Mouse (Mus musculus) forebrain, embryonic 12.5 days (tissue): ENCODE measurements around the gene Gxylt1. TPM values are rescaled to one million over a fixed set of nuclear protein-coding genes. Genes with fewer than 3 reads are reported as not detected.

ENCODE experiments used
- ATAC-seq: fragments of 200-750 bp; cut with Nextera tagmentation; 2 replicates; pipeline ENCODE4 v1.8.0; 2017; ENCODE audit warnings: moderate TSS enrichment; ENCODE audit not compliant: low FRiP score
- H3K27ac ChIP-seq: fragments of 300-500 bp; sonication (generic); 2 replicates; pipeline ENCODE4 v1.5.1; 2016; ENCODE audit warnings: mild to moderate bottlenecking
- H3K27me3 ChIP-seq: fragments of 300-500 bp; sonication (generic); 2 replicates; pipeline ENCODE4 v1.6.1; 2016; ENCODE audit warnings: mild to moderate bottlenecking
- H3K36me3 ChIP-seq: fragments of 300-500 bp; sonication (generic); replicated peaks from 2 replicates; pipeline ENCODE4 v1.6.1; 2016; ENCODE audit warnings: mild to moderate bottlenecking
- H3K4me1 ChIP-seq: fragments of 300-500 bp; sonication (generic); 2 replicates; pipeline ENCODE4 v1.6.1; 2016
- H3K4me2 ChIP-seq: fragments of 300-500 bp; sonication (generic); 2 replicates; pipeline ENCODE4 v1.6.1; 2016; ENCODE audit warnings: mild to moderate bottlenecking, moderate library complexity
- H3K4me3 ChIP-seq: fragments of 300-500 bp; sonication (generic); replicated peaks from 2 replicates; pipeline ENCODE4 v1.5.1; 2016; ENCODE audit warnings: mild to moderate bottlenecking
- H3K9ac ChIP-seq: fragments of 300-500 bp; sonication (generic); 2 replicates; pipeline ENCODE4 v1.6.1; 2016; ENCODE audit warnings: mild to moderate bottlenecking
- H3K9me3 ChIP-seq: fragments of 300-500 bp; sonication (generic); 2 replicates; pipeline ENCODE4 v1.6.1; 2016
- WGBS: fragments of 180-500 bp; shearing (Covaris S2); methylation state at CpG from one replicate; pipeline ENCODE4 v1.1.7; 2016; 5-methylcytosine and 5-hydroxymethylcytosine counted together
- polyA plus RNA-seq: library from polyadenylated mRNA; unstranded; fragments of >200 nt; fragmentation: Nextera tagmentation; extraction: Ambion mirVana; gene quantifications from 2 replicates; pipeline ENCODE4 v1.2.1, GENCODE M21; 2016

Gxylt1 gene
- polyA plus RNA-seq, 1 experiment from 2014 or later: 20.0 TPM

DNA sequence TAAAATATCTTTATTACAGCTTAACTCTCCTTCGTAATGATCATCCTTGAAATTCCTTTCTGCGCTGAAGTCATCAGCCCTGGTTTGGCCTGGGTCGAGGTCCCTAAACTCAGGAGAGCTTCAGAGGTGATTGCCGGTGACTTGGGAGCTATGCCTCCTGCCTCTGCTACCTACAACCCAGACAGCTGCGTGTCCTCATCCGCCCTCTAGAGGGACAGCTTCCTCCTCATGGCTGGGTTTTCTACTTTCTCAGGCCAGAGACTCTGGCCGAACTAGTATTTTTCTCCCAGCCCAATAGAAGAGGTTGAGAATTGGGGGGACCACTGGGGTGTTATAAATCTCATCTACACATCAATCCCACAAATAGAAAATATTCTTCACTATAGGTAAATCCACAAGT lies 52.5 kb downstream of the Gxylt1 start:
- Histone ChIP-seq H3K4me3 (no peak overlapping the region), H3K36me3 (no peaks in the 10 kb centered on the region), H3K27me3 (0 out of 2 replicates have a peak, but pooled peaks cover 4% of the 10 kb centered on the region), H3K4me1 (no peaks in the 10 kb centered on the region), H3K27ac (no peak overlapping the region), H3K4me2 (no peak overlapping the region), H3K9me3 (no peaks in the 10 kb centered on the region), H3K9ac (no peak overlapping the region)
- no peak for ATAC-seq
- 68% methylated on average over 7 of the region's 7 CpGs for WGBS

DNA sequence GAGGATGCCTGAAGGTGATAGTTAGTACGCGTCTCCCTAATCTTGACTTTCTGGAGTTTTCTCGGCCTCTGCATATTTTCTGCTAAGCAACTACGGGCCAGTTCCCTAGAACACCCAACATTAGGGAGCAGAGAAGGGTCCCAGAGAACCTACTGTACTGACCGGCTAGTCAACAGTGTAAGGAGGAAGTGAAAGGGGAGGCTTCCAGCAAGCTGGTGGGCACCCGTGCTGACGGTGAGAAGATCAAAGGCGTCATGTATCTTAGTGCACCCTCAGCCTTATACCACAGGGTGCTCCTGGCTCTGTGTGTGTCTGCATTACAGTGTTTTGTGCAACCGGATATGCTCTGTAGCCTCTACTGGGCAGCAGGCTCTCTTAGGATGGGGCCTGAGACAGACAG lies 62.4 kb downstream of the Gxylt1 start:
- Histone ChIP-seq H3K9me3 (no peaks in the 10 kb centered on the region), H3K36me3 (no peaks in the 10 kb centered on the region), H3K27me3 (peaks cover 19% of the 10 kb centered on the region), H3K27ac (no peak overlapping the region), H3K9ac (no peak overlapping the region), H3K4me3 (no peak overlapping the region), H3K4me1 (no peaks in the 10 kb centered on the region), H3K4me2 (no peak overlapping the region)
- ATAC-seq: no peak
- 93% methylated on average over 9 of the region's 9 CpGs for WGBS

DNA sequence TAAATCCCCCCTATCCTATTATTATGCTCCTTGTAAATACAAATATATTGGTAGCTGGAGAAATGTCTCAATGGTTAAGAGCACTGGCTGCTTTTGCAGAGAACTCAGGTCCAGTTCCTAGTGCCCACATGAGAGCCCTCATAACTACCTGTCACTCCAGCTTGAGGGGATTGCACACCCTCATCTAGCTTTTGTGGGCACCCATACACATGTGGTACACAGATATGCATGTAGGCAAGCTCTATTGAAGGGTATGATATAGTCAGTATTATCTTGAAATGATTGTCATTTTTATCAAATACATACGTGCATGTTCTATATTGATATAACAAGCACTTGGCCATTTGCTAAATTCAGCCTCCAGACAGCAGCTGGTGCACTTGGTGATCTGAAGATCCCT lies 70.1 kb downstream of the Gxylt1 start:
- WGBS: 83% methylated on average over 1 of the region's 1 CpGs
- Histone ChIP-seq H3K36me3 (no peaks in the 10 kb centered on the region), H3K9ac (no peak overlapping the region), H3K4me2 (no peak overlapping the region), H3K27me3 (no peaks in the 10 kb centered on the region), H3K9me3 (no peaks in the 10 kb centered on the region), H3K4me3 (no peak overlapping the region), H3K27ac (no peak overlapping the region), H3K4me1 (no peaks in the 10 kb centered on the region)
- ATAC-seq: no peak

DNA sequence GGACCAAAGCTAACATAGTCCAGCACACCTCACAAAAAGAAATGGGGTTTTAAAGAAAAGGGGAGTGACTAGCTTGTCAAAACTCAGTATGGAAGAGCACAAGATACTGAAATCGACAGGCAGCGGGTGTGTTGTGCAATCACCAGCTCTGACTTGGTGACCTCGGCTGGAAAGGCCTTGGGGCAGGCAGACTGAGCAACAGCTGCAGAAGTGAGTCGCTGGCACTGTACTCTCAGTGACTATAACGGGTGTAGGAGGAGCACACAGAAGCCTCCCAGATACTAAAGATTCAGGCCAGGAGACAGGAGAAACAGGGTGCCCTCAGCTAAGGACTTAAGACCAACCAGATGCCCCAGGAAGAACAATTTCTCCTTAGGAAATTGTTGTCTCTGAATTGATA lies 73.0 kb downstream of the Gxylt1 start:
- H3K4me2 ChIP-seq: no peak overlapping the region
- no peaks in the 10 kb centered on the region for H3K4me1 ChIP-seq
- H3K4me3 ChIP-seq: no peak overlapping the region
- WGBS: 88% methylated on average over 5 of the region's 5 CpGs
- H3K9ac ChIP-seq: no peak overlapping the region
- no peaks in the 10 kb centered on the region for H3K9me3 ChIP-seq
- no peaks in the 10 kb centered on the region for H3K27me3 ChIP-seq
- no peak overlapping the region for H3K27ac ChIP-seq
- ATAC-seq: no peak
- H3K36me3 ChIP-seq: no peaks in the 10 kb centered on the region

DNA sequence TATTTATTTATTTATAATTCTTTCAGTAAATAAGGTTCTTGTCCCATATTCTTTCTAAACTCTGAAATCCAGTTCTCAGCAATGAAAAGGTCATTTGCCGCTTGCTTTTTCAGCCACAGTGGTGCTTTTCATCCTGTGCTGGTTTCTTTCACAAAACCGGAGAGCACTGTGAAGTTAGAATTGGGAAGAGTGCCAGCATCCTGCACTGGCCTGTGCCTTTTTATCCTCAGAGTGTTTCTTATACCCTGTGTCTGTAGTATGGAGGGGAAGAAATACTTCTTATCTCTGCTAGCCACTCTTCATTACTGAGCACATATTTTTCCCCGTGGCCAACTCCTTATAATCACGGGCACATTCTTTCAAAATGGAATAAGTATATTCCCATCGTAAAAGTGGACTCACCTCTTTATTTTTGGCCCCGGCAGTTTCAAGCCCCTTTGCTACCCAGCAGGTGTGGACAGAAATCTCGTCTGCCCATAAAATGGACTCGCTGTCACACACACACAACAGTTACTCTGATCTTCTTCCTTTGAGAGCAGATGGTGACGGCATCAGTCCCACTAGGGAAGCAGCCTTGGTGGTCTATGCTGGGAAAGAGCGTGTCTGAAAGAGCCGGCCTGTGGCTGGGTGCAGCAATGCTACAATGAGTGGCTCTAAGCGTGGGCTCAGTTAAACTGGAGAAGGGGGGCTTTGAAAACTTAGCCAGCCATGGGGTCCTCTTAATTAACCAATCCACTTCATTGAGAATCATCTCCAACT lies 83.4 kb downstream of the Gxylt1 start:
- Histone ChIP-seq H3K4me2 (no peak overlapping the region), H3K4me1 (no peaks in the 10 kb centered on the region), H3K27ac (no peak overlapping the region), H3K9me3 (no peaks in the 10 kb centered on the region), H3K27me3 (no peaks in the 10 kb centered on the region), H3K9ac (no peak overlapping the region), H3K36me3 (no peaks in the 10 kb centered on the region), H3K4me3 (no peak overlapping the region)
- WGBS: 72% methylated on average over 12 of the region's 12 CpGs
- ATAC-seq: no peak

Other genes starting within 250 kb of the Gxylt1 start
- 91.1 and 93.1 TPM in 2 replicates for gene Yaf2, start 61.8 kb upstream of the Gxylt1 start, polyA plus RNA-seq
- gene Zcrb1, start 123.2 kb upstream of the Gxylt1 start, polyA plus RNA-seq: 169 and 172 TPM in 2 replicates
- gene Pphln1, start 123.2 kb upstream of the Gxylt1 start, polyA plus RNA-seq: 82.8 and 86.9 TPM in 2 replicates